Mouse (Mus musculus) lung, embryonic 14.5 days (tissue): ENCODE measurements at regions not wholly inside any gene's neighbourhood (a gene's known extent, or its start where the extent isn't known, plus 50 kb on each side); places are given as distances from the start of the nearest gene placed in this dataset.

Experiments
- ATAC-seq: fragments of 200-750 bp; cut with Nextera tagmentation; 2 replicates; pipeline ENCODE4 v1.8.0; 2017; ENCODE audit warnings: mild to moderate bottlenecking, moderate TSS enrichment, moderate library complexity; ENCODE audit not compliant: insufficient read depth
- DNase-seq: peaks from one replicate; pipeline ENCODE4 v3.0.0-alpha.2; 2015
- H3K27ac ChIP-seq: fragments of 300-500 bp; sonication (generic); 2 replicates; pipeline ENCODE4 v1.5.1; 2014; ENCODE audit warnings: low read depth, mild to moderate bottlenecking, moderate library complexity
- H3K27me3 ChIP-seq: fragments of 300-500 bp; sonication (generic); 2 replicates; pipeline ENCODE4 v1.6.1; 2014; ENCODE audit warnings: low read length, control low read depth; ENCODE audit not compliant: insufficient read depth
- H3K36me3 ChIP-seq: fragments of 300-500 bp; sonication (generic); 2 replicates; pipeline ENCODE4 v1.6.1; 2014; ENCODE audit warnings: control low read depth; ENCODE audit not compliant: insufficient read depth
- H3K4me1 ChIP-seq: fragments of 300-500 bp; sonication (generic); 2 replicates; pipeline ENCODE4 v1.6.1; 2014; ENCODE audit warnings: antibody characterized with exemption, control low read depth; ENCODE audit not compliant: insufficient read depth
- H3K4me2 ChIP-seq: fragments of 300-500 bp; sonication (generic); 2 replicates; pipeline ENCODE4 v1.6.1; 2014; ENCODE audit warnings: mild to moderate bottlenecking
- H3K4me3 ChIP-seq: fragments of 300-500 bp; sonication (generic); 2 replicates; pipeline ENCODE4 v1.5.1; 2014; ENCODE audit warnings: low read depth, low read length
- H3K9ac ChIP-seq: fragments of 300-500 bp; sonication (generic); 2 replicates; pipeline ENCODE4 v1.6.1; 2014
- H3K9me3 ChIP-seq: fragments of 300-500 bp; sonication (generic); 2 replicates; pipeline ENCODE4 v1.6.1; 2016; ENCODE audit warnings: low read depth, low read length, control low read depth
- CTCF ChIP-seq: IDR thresholded peaks from 2 replicates; pipeline ENCODE4 v1.5.1; 2016; ENCODE audit warnings: antibody characterized with exemption, low read depth
- WGBS: fragments of 180-500 bp; shearing (Covaris S2); extraction: QIAGEN DNeasy Blood & Tissue Kit; methylation state at CpG from one replicate; pipeline ENCODE4 v1.1.7; 2014; 5-methylcytosine and 5-hydroxymethylcytosine counted together

- Histone ChIP-seq H3K4me3 (no peak overlapping the region), H3K4me1 (peaks cover 10% of the 10 kb centered on the region), H3K9me3 (no peaks in the 10 kb centered on the region), H3K36me3 (no peaks in the 10 kb centered on the region), H3K27me3 (no peaks in the 10 kb centered on the region), H3K4me2 (peak overlapping the region; percentile 43), H3K9ac (0 out of 2 replicates have a peak overlapping the region, but pooled peaks have one; percentile 39), H3K27ac (peak overlapping the region; percentile 76)
- ATAC-seq (no peak), DNase-seq (no peak)
- TF ChIP-seq CTCF: no peak
- WGBS: 57% methylated on average over 6 of the region's 6 CpGs
These were observed 76.0 kb upstream of the Bmp2k start for GRCm38 (mm10) chr5:96921511-96921910.

GRCm38 (mm10) chr5:96921973-96922715, 75.3 kb upstream of the Bmp2k start:
- 31% methylated on average over 11 of the region's 11 CpGs for WGBS

GRCm38 (mm10) chr5:96922716-96923076, 74.8 kb upstream of the Bmp2k start:
- Histone ChIP-seq H3K27ac (peak overlapping the region; percentile 76; the same call in 1 of the 2 replicates), H3K4me2 (no peak overlapping the region), H3K4me3 (no peak overlapping the region), H3K9ac (no peak overlapping the region), H3K9me3 (no peaks in the 10 kb centered on the region), H3K36me3 (no peaks in the 10 kb centered on the region), H3K4me1 (peaks cover 4% of the 10 kb centered on the region), H3K27me3 (no peaks in the 10 kb centered on the region)
- no peak for ATAC-seq
- no peak for DNase-seq
- WGBS: 84% methylated on average over 4 of the region's 4 CpGs
- TF ChIP-seq CTCF: no peak

More at GRCm38 (mm10) chr5:96921973-96922715, 75.3 kb upstream of the Bmp2k start:
- Histone ChIP-seq H3K9me3 (no peaks in the 10 kb centered on the region), H3K4me2 (peak overlapping the region; percentile 43), H3K4me3 (no peak overlapping the region), H3K27me3 (no peaks in the 10 kb centered on the region), H3K36me3 (no peaks in the 10 kb centered on the region), H3K9ac (peak overlapping the region; percentile 39; the same call in 1 of the 2 replicates), H3K4me1 (peaks cover 6% of the 10 kb centered on the region), H3K27ac (peak overlapping the region; percentile 76)
- DNase-seq (peak; percentile 77), ATAC-seq (peak; percentile 45; the same call in 1 of the 2 replicates)
- TF ChIP-seq CTCF: no peak

- 79% methylated on average over 1 of the region's 1 CpGs for WGBS
- Histone ChIP-seq H3K27me3 (no peaks in the 10 kb centered on the region), H3K36me3 (no peaks in the 10 kb centered on the region), H3K4me1 (no peaks in the 10 kb centered on the region; the same call in 1 of the 2 replicates), H3K9ac (no peak overlapping the region), H3K27ac (no peak overlapping the region), H3K4me2 (no peak overlapping the region), H3K4me3 (no peak overlapping the region), H3K9me3 (no peaks in the 10 kb centered on the region)
- DNase-seq (no peak), ATAC-seq (no peak)
- TF ChIP-seq CTCF: no peak
These were observed 74.0 kb upstream of the Bmp2k start for GRCm38 (mm10) chr5:96923526-96923925.

- H3K9ac ChIP-seq: no peak overlapping the region
- no peak overlapping the region for H3K4me2 ChIP-seq
- 78% methylated on average over 7 of the region's 7 CpGs for WGBS
These were observed 72.6 kb upstream of the Bmp2k start for GRCm38 (mm10) chr5:96924736-96925429.

GRCm38 (mm10) chr5:96925943-96926342, 71.5 kb upstream of the Bmp2k start:
- WGBS: 53% methylated on average over 2 of the region's 2 CpGs
- H3K4me1 ChIP-seq: no peaks in the 10 kb centered on the region; the same call in 1 of the 2 replicates
- no peaks in the 10 kb centered on the region for H3K27me3 ChIP-seq
- no peaks in the 10 kb centered on the region for H3K36me3 ChIP-seq
- no peak overlapping the region for H3K27ac ChIP-seq
- DNase-seq (no peak), ATAC-seq (no peak)
- H3K9me3 ChIP-seq: no peaks in the 10 kb centered on the region
- no peak overlapping the region for H3K4me3 ChIP-seq
- no peak overlapping the region for H3K4me2 ChIP-seq
- TF ChIP-seq CTCF: no peak
- H3K9ac ChIP-seq: no peak overlapping the region

More at GRCm38 (mm10) chr5:96924736-96925429, 72.6 kb upstream of the Bmp2k start:
- Histone ChIP-seq H3K27me3 (no peaks in the 10 kb centered on the region), H3K36me3 (no peaks in the 10 kb centered on the region), H3K27ac (no peak overlapping the region), H3K9me3 (no peaks in the 10 kb centered on the region), H3K4me1 (no peaks in the 10 kb centered on the region; the same call in 1 of the 2 replicates), H3K4me3 (no peak overlapping the region)
- DNase-seq: no peak
- TF ChIP-seq CTCF: no peak
- ATAC-seq: no peak

- H3K9me3 ChIP-seq: no peaks in the 10 kb centered on the region
- ATAC-seq (no peak), DNase-seq (no peak)
- no peaks in the 10 kb centered on the region for H3K4me1 ChIP-seq
- WGBS: 45% methylated on average over 2 of the region's 2 CpGs
- TF ChIP-seq CTCF: no peak
- H3K4me2 ChIP-seq: no peak overlapping the region
- H3K27me3 ChIP-seq: no peaks in the 10 kb centered on the region
- no peak overlapping the region for H3K4me3 ChIP-seq
- H3K27ac ChIP-seq: no peak overlapping the region
- no peak overlapping the region for H3K9ac ChIP-seq
- H3K36me3 ChIP-seq: no peaks in the 10 kb centered on the region
These were observed 66.4 kb upstream of the Bmp2k start for GRCm38 (mm10) chr5:96931091-96931490.
